ENCODE assay signal across 10 mouse cellular contexts in the genomic region with DNA sequence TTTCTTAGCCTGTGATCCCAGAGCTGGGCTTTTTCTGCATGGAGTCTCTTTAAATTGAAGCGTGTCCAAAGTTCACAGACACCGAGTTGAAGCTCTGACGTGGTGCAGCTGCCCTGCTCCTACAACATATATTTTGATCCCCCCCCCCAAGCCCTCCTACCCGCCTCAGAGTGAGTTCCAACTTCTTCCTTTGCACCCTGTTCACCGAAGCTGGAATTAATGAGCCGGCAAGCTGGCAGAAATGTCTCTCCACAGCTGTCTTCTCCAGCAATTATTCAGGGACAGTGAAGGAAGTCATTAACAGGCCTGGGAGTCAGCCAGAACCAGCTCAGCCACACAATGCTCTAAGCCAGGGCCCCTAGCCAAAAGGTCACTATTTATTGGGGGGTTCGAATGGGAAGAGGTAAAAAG.
A peak's percentile ranks its signal among the peaks of the same experiment; 100 is the strongest.
DNase-seq lines count a peak whose midpoint lies in the region; ATAC-seq lines count a peak whose summit lies in the region.
"Had no signal": no experiment of that assay in that cellular context is flagged by ENCODE, and none has a peak within 500 bp of the region (broad histone marks: within the 10 kb centered on the region; RNA-seq: fewer than 3 reads in every experiment).

No protein-coding gene starts in this region.

- no peak for ATAC-seq in forebrain, embryonic 11.5 days (replicated peaks; ENCODE audit: low FRiP score)
- peak; percentile 63; the same call in 1 of the 2 replicates for ATAC-seq in hindbrain, embryonic 12.5 days (ENCODE audit: low FRiP score)
- ATAC-seq in neural tube, embryonic 14.5 days (ENCODE audit: low read depth) = peak; percentile 82
- no peak for ATAC-seq in megakaryocyte-erythroid progenitor cell, adult 5-6 weeks (replicated peaks; ENCODE audit: low FRiP score, low TSS enrichment, poor library complexity, severe bottlenecking)

- WGBS in forebrain, embryonic 11.5 days = 31% methylated on average over 7 of the region's 7 CpGs
- 11% methylated on average over 7 of the region's 7 CpGs for WGBS in hindbrain, embryonic 12.5 days
- 3% methylated on average over 7 of the region's 7 CpGs for WGBS in neural tube, embryonic 14.5 days

- H3K4me2 ChIP-seq in forebrain, embryonic 11.5 days (ENCODE audit: low read depth, low read length, severe bottlenecking) = no peak overlapping the region
- H3K4me2 ChIP-seq in hindbrain, embryonic 12.5 days (replicated peaks) = no peak overlapping the region
- no peak overlapping the region for H3K4me2 ChIP-seq in neural tube, embryonic 14.5 days (ENCODE audit: low read depth, low read length)
- H3K4me2 ChIP-seq: liver, embryonic 13.5 days had no signal

- no peak overlapping the region for H3K4me3 ChIP-seq in forebrain, embryonic 11.5 days (ENCODE audit: low read depth, low read length)
- H3K4me3 ChIP-seq in hindbrain, embryonic 12.5 days = no peak overlapping the region
- no peak overlapping the region for H3K4me3 ChIP-seq in neural tube, embryonic 14.5 days (ENCODE audit: low read depth, low read length)
- H3K4me3 ChIP-seq: erythroblast, embryonic 14.5 days; liver, embryonic 13.5 days had no signal

- peaks cover 2% of the 10 kb centered on the region; the same call in 1 of the 2 replicates for H3K4me1 ChIP-seq in forebrain, embryonic 11.5 days (replicated peaks; ENCODE audit: control insufficient read depth, insufficient read depth, low read length)
- H3K4me1 ChIP-seq in hindbrain, embryonic 12.5 days = peaks cover 28% of the 10 kb centered on the region
- peaks cover 26% of the 10 kb centered on the region for H3K4me1 ChIP-seq in neural tube, embryonic 14.5 days (ENCODE audit: control insufficient read depth, insufficient read depth, low read length)

- H3K9ac ChIP-seq in forebrain, embryonic 11.5 days (ENCODE audit: low read length) = no peak overlapping the region
- H3K9ac ChIP-seq in hindbrain, embryonic 12.5 days = no peak overlapping the region
- H3K9ac ChIP-seq in neural tube, embryonic 14.5 days (replicated peaks; ENCODE audit: low read depth, low read length) = no peak overlapping the region
- H3K9ac ChIP-seq: liver, embryonic 13.5 days had no signal

- no peaks in the 10 kb centered on the region for H3K9me3 ChIP-seq in forebrain, embryonic 11.5 days (ENCODE audit: control insufficient read depth, low read length)
- H3K9me3 ChIP-seq in hindbrain, embryonic 12.5 days (replicated peaks) = no peaks in the 10 kb centered on the region
- no peaks in the 10 kb centered on the region for H3K9me3 ChIP-seq in neural tube, embryonic 14.5 days (ENCODE audit: control insufficient read depth, low read length)
- H3K9me3 ChIP-seq: liver, embryonic 13.5 days had no signal

- H3K27me3 ChIP-seq in forebrain, embryonic 11.5 days (ENCODE audit: control insufficient read depth, insufficient read depth, low read length) = no peaks in the 10 kb centered on the region
- no peaks in the 10 kb centered on the region for H3K27me3 ChIP-seq in hindbrain, embryonic 12.5 days
- no peaks in the 10 kb centered on the region for H3K27me3 ChIP-seq in neural tube, embryonic 14.5 days (ENCODE audit: control insufficient read depth, insufficient read depth, low read length)
- H3K27me3 ChIP-seq: liver, embryonic 13.5 days had no signal

- H3K36me3 ChIP-seq in forebrain, embryonic 11.5 days (ENCODE audit: control insufficient read depth, insufficient read depth, low read length) = no peaks in the 10 kb centered on the region
- H3K36me3 ChIP-seq in hindbrain, embryonic 12.5 days = no peaks in the 10 kb centered on the region
- no peaks in the 10 kb centered on the region for H3K36me3 ChIP-seq in neural tube, embryonic 14.5 days (ENCODE audit: control insufficient read depth, insufficient read depth, low read length)
- H3K36me3 ChIP-seq: liver, embryonic 13.5 days had no signal

- H3K27ac ChIP-seq in forebrain, embryonic 11.5 days (ENCODE audit: low read depth, low read length) = no peak overlapping the region
- H3K27ac ChIP-seq in hindbrain, embryonic 12.5 days = no peak overlapping the region
- H3K27ac ChIP-seq in neural tube, embryonic 14.5 days (ENCODE audit: low read depth, low read length) = no peak overlapping the region
- H3K27ac ChIP-seq: liver, embryonic 13.5 days had no signal

- peak; percentile 11 for DNase-seq in ovary, adult 18-20 months (ENCODE audit: low spot score)
- DNase-seq in ovary, postnatal 10 days (ENCODE audit: low spot score) = no peak
- DNase-seq in forebrain, embryonic 11.5 days (ENCODE audit: low spot score) = peak; percentile 52
- peak; percentile 16 to 23 for DNase-seq in layer of hippocampus, postnatal 36 days
- DNase-seq in spleen, adult 12 weeks (ENCODE audit: low spot score) = no peak
- DNase-seq: liver, embryonic 13.5 days had no signal

Comparison
In these comparisons a context has a peak if more than half of its experiments do, and no peak if none do; other contexts are left out.
1. DNase-seq: peak in ovary, adult 18-20 months (single experiment), forebrain, embryonic 11.5 days (single experiment) and layer of hippocampus, postnatal 36 days (2 of 2); none in ovary, postnatal 10 days (single experiment) and spleen, adult 12 weeks (single experiment).
2. ATAC-seq: peak in hindbrain, embryonic 12.5 days (single experiment) and neural tube, embryonic 14.5 days (single experiment); none in forebrain, embryonic 11.5 days (single experiment) and megakaryocyte-erythroid progenitor cell, adult 5-6 weeks (single experiment).